Mouse (Mus musculus) neural tube, embryonic 14.5 days (tissue): ENCODE measurements around the gene Tango2. TPM values are rescaled to one million over a fixed set of nuclear protein-coding genes. Genes with fewer than 3 reads are reported as not detected.
"Not testable (repeated sequence)": the region's sequence is repeated elsewhere in the genome, so short reads cannot be mapped to it uniquely, and the experiment has no call there.

Experiments
- ATAC-seq: fragments of 200-750 bp; cut with Nextera tagmentation; 2 replicates; pipeline ENCODE4 v1.8.0; 2017; ENCODE audit warnings: low read depth, mild to moderate bottlenecking, moderate TSS enrichment, moderate library complexity
- H3K27ac ChIP-seq: fragments of 300-500 bp; sonication (generic); 2 replicates; pipeline ENCODE4 v1.5.1; 2014; ENCODE audit warnings: low read depth, mild to moderate bottlenecking, control low read depth, low read length, moderate library complexity, mixed read lengths
- H3K27me3 ChIP-seq: fragments of 300-500 bp; sonication (generic); 2 replicates; pipeline ENCODE4 v1.6.1; 2014; ENCODE audit warnings: low read length; ENCODE audit not compliant: control insufficient read depth, insufficient read depth
- H3K36me3 ChIP-seq: fragments of 300-500 bp; sonication (generic); 2 replicates; pipeline ENCODE4 v1.6.1; 2014; ENCODE audit warnings: low read length, mixed read lengths; ENCODE audit not compliant: control insufficient read depth, insufficient read depth
- H3K4me1 ChIP-seq: fragments of 300-500 bp; sonication (generic); 2 replicates; pipeline ENCODE4 v1.6.1; 2014; ENCODE audit warnings: low read length; ENCODE audit not compliant: control insufficient read depth, insufficient read depth
- H3K4me2 ChIP-seq: fragments of 300-500 bp; sonication (generic); 2 replicates; pipeline ENCODE4 v1.6.1; 2014; ENCODE audit warnings: mild to moderate bottlenecking, low read depth, low read length, control low read depth
- H3K4me3 ChIP-seq: fragments of 300-500 bp; sonication (generic); 2 replicates; pipeline ENCODE4 v1.5.1; 2014; ENCODE audit warnings: low read depth, low read length, control low read depth, mixed read lengths
- H3K9ac ChIP-seq: fragments of 300-500 bp; sonication (generic); replicated peaks from 2 replicates; pipeline ENCODE4 v1.6.1; 2014; ENCODE audit warnings: low read depth, mild to moderate bottlenecking, control low read depth, low read length, mixed read lengths
- H3K9me3 ChIP-seq: fragments of 300-500 bp; sonication (generic); 2 replicates; pipeline ENCODE4 v1.6.1; 2016; ENCODE audit warnings: low read length; ENCODE audit not compliant: control insufficient read depth
- WGBS: fragments of 180-500 bp; shearing (Covaris S2); extraction: QIAGEN DNeasy Blood & Tissue Kit; methylation state at CpG from one replicate; pipeline ENCODE4 v1.1.7; 2014; 5-methylcytosine and 5-hydroxymethylcytosine counted together
- polyA plus RNA-seq: library from polyadenylated mRNA; unstranded; fragments of >200 nt; fragmentation: Nextera tagmentation; extraction: Ambion mirVana; gene quantifications from 2 replicates; pipeline ENCODE4 v1.2.1, GENCODE M21; 2014

The Tango2 gene
- polyA plus RNA-seq, 1 experiment from 2014 or later, result 114 TPM

GRCm38 (mm10) chr16:18324031-18324430 is 23.9 kb downstream of the Tango2 start:
- Histone ChIP-seq H3K4me3 (no peak overlapping the region), H3K27me3 (no peaks in the 10 kb centered on the region), H3K4me2 (no peak overlapping the region), H3K4me1 (no peaks in the 10 kb centered on the region), H3K9me3 (no peaks in the 10 kb centered on the region), H3K27ac (no peak overlapping the region), H3K36me3 (peaks cover 11% of the 10 kb centered on the region; the same call in 1 of the 2 replicates), H3K9ac (no peak overlapping the region)
- 73% methylated on average over 6 of the region's 6 CpGs for WGBS
- ATAC-seq, result no peak

- 90% methylated on average over 2 of the region's 2 CpGs for WGBS
- no peak for ATAC-seq
- peaks cover 11% of the 10 kb centered on the region; the same call in 1 of the 2 replicates for H3K36me3 ChIP-seq
Measured at GRCm38 (mm10) chr16:18323460-18323859, 24.4 kb downstream of the Tango2 start.

DNA sequence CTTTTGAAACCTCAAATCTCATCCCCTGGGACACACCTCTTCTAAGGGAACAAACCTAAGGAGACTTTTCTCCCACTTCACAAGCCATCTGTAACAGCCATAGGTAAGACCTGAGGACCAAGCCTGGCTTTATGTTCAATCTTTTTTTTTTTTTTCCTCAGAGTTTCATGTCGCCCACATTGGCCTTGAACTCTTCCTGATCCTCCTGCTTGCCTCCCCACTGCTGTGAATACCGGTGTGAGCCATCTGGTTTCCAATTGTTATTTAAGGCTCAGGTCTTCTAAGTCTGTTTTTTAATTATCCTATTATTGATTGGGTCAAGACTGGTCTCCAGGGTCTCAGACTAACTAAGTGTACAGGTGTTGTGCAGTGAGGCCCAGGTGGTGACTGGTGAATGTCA is 26.5 kb downstream of the Tango2 start:
- no peaks in the 10 kb centered on the region for H3K9me3 ChIP-seq
- WGBS, result 78% methylated on average over 2 of the region's 2 CpGs
- H3K27ac ChIP-seq, result no peak overlapping the region
- peaks cover 7% of the 10 kb centered on the region; the same call in 1 of the 2 replicates for H3K36me3 ChIP-seq
- no peak overlapping the region for H3K9ac ChIP-seq
- no peaks in the 10 kb centered on the region for H3K27me3 ChIP-seq
- no peak for ATAC-seq
- no peak overlapping the region for H3K4me3 ChIP-seq
- no peaks in the 10 kb centered on the region for H3K4me1 ChIP-seq
- H3K4me2 ChIP-seq, result no peak overlapping the region

More at GRCm38 (mm10) chr16:18323460-18323859, 24.4 kb downstream of the Tango2 start:
- no peaks in the 10 kb centered on the region for H3K4me1 ChIP-seq
- H3K4me2 ChIP-seq, result no peak overlapping the region
- no peak overlapping the region for H3K9ac ChIP-seq
- no peak overlapping the region for H3K4me3 ChIP-seq
- H3K27ac ChIP-seq, result no peak overlapping the region
- no peaks in the 10 kb centered on the region for H3K27me3 ChIP-seq
- no peaks in the 10 kb centered on the region for H3K9me3 ChIP-seq

GRCm38 (mm10) chr16:18318992-18319391 is 28.9 kb downstream of the Tango2 start:
- ATAC-seq, result no peak
- no peak overlapping the region for H3K4me3 ChIP-seq
- H3K4me2 ChIP-seq, result no peak overlapping the region
- 84% methylated on average over 3 of the region's 3 CpGs for WGBS
- no peaks in the 10 kb centered on the region for H3K27me3 ChIP-seq
- no peaks in the 10 kb centered on the region for H3K9me3 ChIP-seq
- no peak overlapping the region for H3K9ac ChIP-seq
- H3K27ac ChIP-seq, result no peak overlapping the region
- no peaks in the 10 kb centered on the region for H3K4me1 ChIP-seq
- peaks cover 7% of the 10 kb centered on the region; the same call in 1 of the 2 replicates for H3K36me3 ChIP-seq

GRCm38 (mm10) chr16:18308159-18308558 is 39.7 kb downstream of the Tango2 start:
- H3K4me2 ChIP-seq, result no peak overlapping the region
- no peak for ATAC-seq
- H3K9ac ChIP-seq, result no peak overlapping the region
- H3K27ac ChIP-seq, result no peak overlapping the region
- H3K27me3 ChIP-seq, result no peaks in the 10 kb centered on the region
- H3K36me3 ChIP-seq, result peaks cover 20% of the 10 kb centered on the region
- no peaks in the 10 kb centered on the region for H3K9me3 ChIP-seq
- 95% methylated on average over 1 of the region's 1 CpGs for WGBS
- H3K4me3 ChIP-seq, result no peak overlapping the region
- no peaks in the 10 kb centered on the region for H3K4me1 ChIP-seq

- not testable (repeated sequence) for H3K9me3 ChIP-seq, H3K27me3 ChIP-seq, ATAC-seq, H3K9ac ChIP-seq, H3K36me3 ChIP-seq
- Histone ChIP-seq H3K4me3 (peak overlapping the region; percentile 96), H3K4me2 (peak overlapping the region; percentile 35), H3K4me1 (peaks cover 23% of the 10 kb centered on the region), H3K27ac (peak overlapping the region; percentile 60; the same call in 1 of the 2 replicates)
- WGBS, result 4% methylated on average over 6 of the region's 10 CpGs
Measured at GRCm38 (mm10) chr16:18289614-18290013, 58.3 kb downstream of the Tango2 start.

GRCm38 (mm10) chr16:18289067-18289588 is 58.8 kb downstream of the Tango2 start, which contains the start of gene Dgcr8:
Gene Dgcr8, minus strand, starts transcription at chr16:18289246.
- Histone ChIP-seq H3K27ac (peak within 1 kb of the TSS; percentile 83), H3K4me1 (peaks cover 23% of the 10 kb centered on the region), H3K36me3 (peaks cover 8% of the 10 kb centered on the region), H3K27me3 (no peaks in the 10 kb centered on the region), H3K4me3 (peak within 1 kb of the TSS; percentile 96), H3K9ac (peak within 1 kb of the TSS; percentile 90), H3K4me2 (peak within 1 kb of the TSS; percentile 78), H3K9me3 (no peaks in the 10 kb centered on the region)
- peak; percentile 100 for ATAC-seq
- under 1% methylated on average over 71 of the region's 71 CpGs for WGBS

DNA sequence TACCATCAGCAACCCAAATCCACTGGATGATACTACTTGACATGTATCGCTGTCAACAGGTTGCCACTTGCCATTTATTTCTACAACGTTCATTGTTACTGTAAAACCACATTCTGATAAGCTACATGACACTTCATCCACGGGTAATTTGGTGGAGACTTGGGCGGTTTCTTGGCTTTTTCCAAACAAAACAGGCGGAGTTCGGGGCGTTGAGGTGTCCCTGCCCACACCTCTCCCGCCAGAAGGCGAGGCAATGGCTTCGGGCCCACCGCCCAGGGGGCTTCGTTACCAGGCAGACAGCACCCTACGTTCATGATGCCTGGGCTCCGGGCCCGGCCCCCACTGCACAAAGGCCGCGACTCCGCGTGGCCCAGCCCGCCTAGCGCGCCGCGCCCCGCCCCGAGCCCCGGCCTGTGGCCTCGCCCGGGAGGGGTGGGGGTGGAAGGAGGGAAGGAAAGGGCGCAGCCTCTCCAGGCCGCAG is 59.3 kb downstream of the Tango2 start:
- H3K36me3 ChIP-seq, result peaks cover 13% of the 10 kb centered on the region
- H3K27ac ChIP-seq, result peak overlapping the region; percentile 83
- H3K4me2 ChIP-seq, result peak overlapping the region; percentile 78
- no peaks in the 10 kb centered on the region for H3K27me3 ChIP-seq
- peak; percentile 81 for ATAC-seq
- H3K9me3 ChIP-seq, result no peaks in the 10 kb centered on the region
- H3K4me1 ChIP-seq, result peaks cover 23% of the 10 kb centered on the region
- H3K9ac ChIP-seq, result peak overlapping the region; percentile 90
- 2% methylated on average over 21 of the region's 31 CpGs for WGBS
- H3K4me3 ChIP-seq, result peak overlapping the region; percentile 96

DNA sequence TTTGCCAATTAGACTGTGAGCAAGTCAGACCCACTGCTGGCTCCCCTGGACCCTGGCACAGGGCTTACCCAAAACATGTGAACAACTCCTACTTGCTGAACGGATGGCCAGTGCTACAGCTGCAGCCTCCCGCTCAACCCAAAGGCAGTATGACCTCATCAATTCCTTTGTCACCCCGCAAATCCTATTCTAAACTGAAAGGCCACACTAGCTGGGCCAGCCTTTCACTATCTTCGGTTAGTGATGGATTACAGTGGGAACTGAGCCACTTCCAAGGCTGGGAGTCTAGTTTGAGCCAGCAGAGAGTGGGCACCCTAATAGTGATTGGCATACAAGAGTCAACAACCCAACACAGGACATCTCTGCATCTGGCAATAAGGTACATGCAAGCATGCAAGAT is 59.7 kb downstream of the Tango2 start:
- H3K4me3 ChIP-seq, result peak overlapping the region; percentile 96
- H3K4me1 ChIP-seq, result peaks cover 23% of the 10 kb centered on the region
- H3K27ac ChIP-seq, result no peak overlapping the region; the same call in 1 of the 2 replicates
- H3K9me3 ChIP-seq, result no peaks in the 10 kb centered on the region
- peaks cover 18% of the 10 kb centered on the region for H3K36me3 ChIP-seq
- H3K9ac ChIP-seq, result peak overlapping the region; percentile 90
- H3K4me2 ChIP-seq, result peak overlapping the region; percentile 78
- WGBS, result 2% methylated on average over 4 of the region's 4 CpGs
- H3K27me3 ChIP-seq, result no peaks in the 10 kb centered on the region
- no peak for ATAC-seq
